Mouse (Mus musculus) neural tube, embryonic 15.5 days (tissue): Measurements from ENCODE around the gene Dock2. TPM values are rescaled to one million over a fixed set of nuclear protein-coding genes. Genes with fewer than 3 reads are reported as not detected.

Source experiments
- ATAC-seq: fragments of 200-750 bp; cut with Nextera tagmentation; 2 replicates; pipeline ENCODE4 v1.8.0; 2017; ENCODE audit warnings: mild to moderate bottlenecking, moderate TSS enrichment, moderate library complexity; ENCODE audit not compliant: low FRiP score
- H3K27ac ChIP-seq: fragments of 300-500 bp; sonication (generic); replicated peaks from 2 replicates; pipeline ENCODE4 v1.5.1; 2015; ENCODE audit warnings: mild to moderate bottlenecking, inconsistent platforms
- H3K27me3 ChIP-seq: fragments of 300-500 bp; sonication (generic); replicated peaks from 2 replicates; pipeline ENCODE4 v1.6.1; 2015; ENCODE audit warnings: inconsistent platforms
- H3K36me3 ChIP-seq: fragments of 300-500 bp; sonication (generic); 2 replicates; pipeline ENCODE4 v1.6.1; 2015; ENCODE audit warnings: inconsistent platforms
- H3K4me1 ChIP-seq: fragments of 300-500 bp; sonication (generic); 2 replicates; pipeline ENCODE4 v1.6.1; 2015; ENCODE audit warnings: inconsistent platforms
- H3K4me2 ChIP-seq: fragments of 300-500 bp; sonication (generic); 2 replicates; pipeline ENCODE4 v1.6.1; 2015; ENCODE audit warnings: inconsistent platforms, mild to moderate bottlenecking, moderate library complexity
- H3K4me3 ChIP-seq: fragments of 300-500 bp; sonication (generic); replicated peaks from 2 replicates; pipeline ENCODE4 v1.5.1; 2015; ENCODE audit warnings: mild to moderate bottlenecking, inconsistent platforms
- H3K9ac ChIP-seq: fragments of 300-500 bp; sonication (generic); replicated peaks from 2 replicates; pipeline ENCODE4 v1.6.1; 2015; ENCODE audit warnings: mild to moderate bottlenecking, inconsistent platforms
- H3K9me3 ChIP-seq: fragments of 300-500 bp; sonication (generic); replicated peaks from 2 replicates; pipeline ENCODE4 v1.6.1; 2016; ENCODE audit warnings: inconsistent platforms
- WGBS: fragments of 180-500 bp; shearing (Covaris S2); methylation state at CpG from one replicate; pipeline ENCODE4 v1.1.7; 2015; ENCODE audit warnings: mixed read lengths; 5-methylcytosine and 5-hydroxymethylcytosine counted together
- polyA plus RNA-seq: library from polyadenylated mRNA; unstranded; fragments of >200 nt; fragmentation: Nextera tagmentation; extraction: Ambion mirVana; gene quantifications from 2 replicates; pipeline ENCODE4 v1.2.1, GENCODE M21; 2015

Dock2 gene
- polyA plus RNA-seq, 1 experiment from 2014 or later = 1.0 TPM

DNA sequence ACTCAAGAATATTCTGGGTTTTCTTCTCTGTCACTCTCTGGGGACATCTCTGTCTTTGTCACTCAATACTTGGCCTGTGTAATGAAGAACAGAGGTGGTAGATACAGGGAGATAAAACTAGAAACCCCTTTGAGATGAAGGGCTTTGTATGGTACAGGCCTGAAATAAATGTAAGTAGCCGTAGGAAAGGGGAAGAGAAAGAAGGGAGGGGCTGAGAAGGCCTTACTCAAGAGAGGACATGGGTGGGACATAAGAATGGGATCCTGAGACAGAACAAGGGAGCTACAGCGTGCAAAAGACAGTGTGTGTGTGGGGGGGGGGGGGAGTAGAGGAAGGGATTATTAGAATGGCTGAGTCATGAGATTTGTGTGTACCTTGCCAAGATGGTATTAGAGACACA is 474.3 kb downstream of the Dock2 start:
- Histone ChIP-seq H3K36me3 (no peaks in the 10 kb centered on the region), H3K4me3 (no peak overlapping the region), H3K4me2 (no peak overlapping the region), H3K9ac (no peak overlapping the region), H3K27ac (no peak overlapping the region), H3K9me3 (no peaks in the 10 kb centered on the region), H3K27me3 (0 out of 2 replicates have a peak, but pooled peaks cover 3% of the 10 kb centered on the region), H3K4me1 (0 out of 2 replicates have a peak, but pooled peaks cover 3% of the 10 kb centered on the region)
- 83% methylated on average over 2 of the region's 2 CpGs for whole genome bisulfite sequencing
- no peak for ATAC-seq

DNA sequence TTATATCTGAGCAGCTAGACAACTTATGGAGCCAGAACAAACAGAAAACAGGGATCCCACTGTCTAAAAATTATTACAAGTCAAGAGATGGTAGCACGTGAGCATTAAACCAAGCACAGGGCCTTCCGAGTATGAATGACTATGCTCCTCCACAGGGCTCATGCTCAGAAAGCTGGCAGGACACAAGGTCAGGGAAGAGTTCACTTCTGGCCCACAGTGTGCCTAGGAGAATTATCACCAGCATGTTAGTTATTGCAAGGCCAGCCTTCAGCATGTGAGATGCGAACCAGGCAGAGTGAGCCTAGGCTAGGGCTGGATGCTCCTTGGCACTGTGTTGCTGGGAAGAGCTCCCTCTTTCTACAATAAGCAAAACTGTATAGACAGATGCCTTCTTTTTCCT is 475.0 kb downstream of the Dock2 start:
- H3K36me3 ChIP-seq = no peaks in the 10 kb centered on the region
- H3K4me1 ChIP-seq = 0 out of 2 replicates have a peak, but pooled peaks cover 3% of the 10 kb centered on the region
- 85% methylated on average over 3 of the region's 3 CpGs for WGBS
- H3K27me3 ChIP-seq = no peaks in the 10 kb centered on the region
- H3K9ac ChIP-seq = no peak overlapping the region
- ATAC-seq = no peak
- H3K27ac ChIP-seq = no peak overlapping the region
- H3K4me3 ChIP-seq = no peak overlapping the region
- H3K4me2 ChIP-seq = no peak overlapping the region
- no peaks in the 10 kb centered on the region for H3K9me3 ChIP-seq

DNA sequence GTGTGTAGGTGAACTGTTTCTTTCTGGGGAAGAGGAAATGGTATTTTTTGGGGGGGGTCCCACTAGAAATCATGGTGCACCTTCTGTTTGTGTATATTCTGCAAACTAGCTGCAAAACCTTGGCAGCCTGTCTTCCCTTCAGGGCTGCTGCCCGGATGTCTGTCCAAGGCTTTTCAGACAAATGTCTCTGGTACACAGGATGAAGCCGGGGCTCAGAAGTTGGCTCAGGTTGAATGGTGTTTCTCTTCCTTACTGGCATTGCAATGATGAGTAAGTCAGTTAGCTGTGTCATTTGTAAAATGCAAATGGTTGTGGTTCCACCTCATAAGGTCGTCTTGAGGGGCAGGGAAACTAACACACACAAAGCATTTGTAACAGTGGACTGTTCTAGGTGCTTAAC is 477.5 kb downstream of the Dock2 start:
- Histone ChIP-seq H3K4me2 (no peak overlapping the region), H3K27ac (no peak overlapping the region), H3K9ac (no peak overlapping the region), H3K9me3 (no peaks in the 10 kb centered on the region), H3K4me1 (no peaks in the 10 kb centered on the region), H3K4me3 (no peak overlapping the region), H3K27me3 (no peaks in the 10 kb centered on the region), H3K36me3 (no peaks in the 10 kb centered on the region)
- no peak for ATAC-seq
- WGBS = 83% methylated on average over 3 of the region's 3 CpGs

DNA sequence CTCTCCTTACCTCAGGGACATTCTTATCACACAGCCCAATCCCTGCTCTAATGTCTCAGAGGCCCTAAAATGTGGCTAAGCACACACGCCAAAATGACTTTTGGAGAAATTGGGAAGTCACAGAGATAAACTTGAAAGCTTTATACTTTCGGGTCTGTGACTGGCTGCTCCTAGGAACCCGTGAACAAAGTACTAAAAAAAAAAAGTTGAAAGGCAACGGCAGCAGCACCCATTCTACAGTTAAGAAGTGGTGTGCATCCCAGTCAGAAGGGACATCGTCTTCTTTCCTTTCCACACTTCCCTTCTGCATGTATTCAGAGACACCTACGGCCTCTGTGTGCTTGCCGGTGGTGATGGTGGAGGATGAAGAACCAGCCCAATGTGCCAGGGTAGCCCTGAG is 483.6 kb downstream of the Dock2 start:
- no peak for ATAC-seq
- no peak overlapping the region for H3K4me3 ChIP-seq

DNA sequence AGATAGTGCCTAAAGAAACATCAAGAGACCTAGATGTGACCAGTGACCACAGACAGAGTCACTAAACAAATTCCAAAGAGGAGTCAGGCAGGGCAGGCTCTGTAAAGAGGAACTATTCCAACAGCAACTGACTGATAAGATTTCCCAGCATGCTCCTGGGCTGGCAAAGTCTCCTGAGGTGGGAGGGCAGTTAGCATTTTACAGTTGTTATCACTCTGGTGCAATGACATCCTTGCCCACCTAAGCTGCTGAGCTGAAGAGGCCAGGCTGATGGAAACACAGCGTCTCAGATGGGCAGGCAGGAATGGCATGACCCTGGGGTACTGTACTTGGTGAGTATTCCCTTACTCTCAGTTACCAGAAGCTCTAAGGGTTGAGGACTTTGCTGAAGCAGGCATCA is 484.1 kb downstream of the Dock2 start:
- Histone ChIP-seq H3K4me3 (no peak overlapping the region), H3K9ac (no peak overlapping the region), H3K27ac (no peak overlapping the region), H3K4me1 (no peaks in the 10 kb centered on the region), H3K27me3 (no peaks in the 10 kb centered on the region), H3K9me3 (no peaks in the 10 kb centered on the region), H3K4me2 (no peak overlapping the region), H3K36me3 (no peaks in the 10 kb centered on the region)
- ATAC-seq = no peak
- 94% methylated on average over 1 of the region's 1 CpGs for WGBS

More for the DNA sequence above, 483.6 kb downstream of the Dock2 start:
- Histone ChIP-seq H3K4me2 (no peak overlapping the region), H3K36me3 (no peaks in the 10 kb centered on the region), H3K27ac (no peak overlapping the region), H3K27me3 (no peaks in the 10 kb centered on the region), H3K4me1 (no peaks in the 10 kb centered on the region), H3K9me3 (no peaks in the 10 kb centered on the region), H3K9ac (no peak overlapping the region)
- 92% methylated on average over 7 of the region's 7 CpGs for WGBS

DNA sequence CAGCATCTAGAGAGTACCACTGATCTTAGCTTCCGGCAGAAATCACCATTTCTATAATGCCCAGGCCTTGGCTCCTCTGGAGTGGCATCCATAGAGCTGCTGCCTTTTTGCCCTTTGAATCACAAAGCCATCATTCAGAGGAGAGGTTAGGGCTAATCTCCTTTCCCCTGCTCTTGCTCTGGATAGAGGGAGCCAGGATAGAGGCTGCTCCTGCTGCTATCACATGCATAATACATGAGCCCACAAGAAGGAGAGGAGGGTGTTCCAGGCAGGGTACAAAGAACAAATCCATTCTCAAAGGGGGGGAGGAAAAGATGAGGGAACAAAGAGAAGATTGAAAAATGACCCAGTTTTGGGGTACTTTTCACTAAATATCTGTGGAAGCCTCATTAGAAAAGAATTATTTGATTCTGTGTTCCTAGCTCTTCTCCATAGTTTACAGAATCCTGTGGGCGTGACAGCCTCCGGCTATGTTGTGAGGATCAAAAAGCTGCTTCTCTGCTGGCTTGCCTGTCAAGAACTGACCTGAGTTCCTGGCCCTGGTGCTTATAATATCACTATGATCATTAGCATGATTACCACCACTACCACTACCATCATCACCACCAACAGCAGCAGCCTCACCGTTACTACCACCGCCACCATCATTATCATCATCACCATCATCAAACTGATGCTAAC is 485.9 kb downstream of the Dock2 start:
- Histone ChIP-seq H3K9ac (no peak overlapping the region), H3K4me2 (no peak overlapping the region), H3K4me3 (no peak overlapping the region), H3K36me3 (no peaks in the 10 kb centered on the region), H3K4me1 (0 out of 2 replicates have a peak, but pooled peaks cover 4% of the 10 kb centered on the region), H3K27me3 (no peaks in the 10 kb centered on the region), H3K27ac (no peak overlapping the region), H3K9me3 (no peaks in the 10 kb centered on the region)
- no peak for ATAC-seq
- WGBS = 57% methylated on average over 5 of the region's 5 CpGs

DNA sequence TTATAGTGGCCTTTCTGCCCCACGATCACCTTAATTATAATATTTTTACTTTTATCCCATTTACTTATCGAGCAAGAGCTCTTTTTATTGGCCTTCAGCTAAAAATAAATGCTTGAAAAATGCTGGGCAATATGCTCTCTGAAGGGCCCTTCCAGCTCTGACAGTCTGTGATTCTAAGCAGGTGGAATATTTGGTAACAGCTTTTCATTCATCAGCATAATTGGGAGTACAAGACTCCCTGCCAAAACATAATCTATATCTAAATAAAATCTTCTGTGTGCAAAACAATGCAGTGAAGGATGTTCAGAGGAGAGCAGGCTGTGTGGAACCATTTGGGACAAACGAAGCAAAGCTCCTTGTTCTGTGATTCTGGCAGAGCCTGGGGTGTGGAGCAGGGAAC is 492.4 kb downstream of the Dock2 start:
- Histone ChIP-seq H3K4me2 (no peak overlapping the region), H3K9me3 (no peaks in the 10 kb centered on the region), H3K4me3 (no peak overlapping the region), H3K36me3 (no peaks in the 10 kb centered on the region), H3K27ac (no peak overlapping the region), H3K9ac (no peak overlapping the region), H3K27me3 (no peaks in the 10 kb centered on the region), H3K4me1 (peaks cover 15% of the 10 kb centered on the region; the same call in 1 of the 2 replicates)
- WGBS = 45% methylated on average over 3 of the region's 3 CpGs
- ATAC-seq = no peak

DNA sequence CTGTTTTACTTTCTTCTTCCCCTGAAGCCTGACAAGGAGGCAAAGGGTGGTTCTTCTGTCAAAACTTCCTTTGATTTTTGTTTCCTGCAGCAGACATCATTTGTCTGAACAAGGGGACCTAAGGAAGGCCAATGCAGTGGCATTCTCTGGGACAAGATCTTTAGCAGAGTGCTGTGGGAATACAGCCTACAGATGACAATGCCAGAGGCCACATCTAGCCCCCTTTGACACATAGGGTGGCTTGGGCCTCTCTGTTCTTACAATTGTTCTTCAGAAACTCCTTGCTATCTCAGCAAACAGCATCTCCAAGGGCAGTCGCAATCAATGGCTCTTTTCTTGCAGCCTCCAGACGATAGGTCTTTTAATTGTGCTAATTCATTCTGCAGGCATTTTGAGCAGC is 493.0 kb downstream of the Dock2 start:
- Histone ChIP-seq H3K27ac (no peak overlapping the region), H3K4me2 (no peak overlapping the region), H3K4me3 (no peak overlapping the region), H3K9me3 (no peaks in the 10 kb centered on the region), H3K36me3 (no peaks in the 10 kb centered on the region), H3K9ac (no peak overlapping the region), H3K4me1 (peaks cover 15% of the 10 kb centered on the region; the same call in 1 of the 2 replicates), H3K27me3 (0 out of 2 replicates have a peak, but pooled peaks cover 4% of the 10 kb centered on the region)
- no peak for ATAC-seq
- 20% methylated on average over 2 of the region's 2 CpGs for WGBS

DNA sequence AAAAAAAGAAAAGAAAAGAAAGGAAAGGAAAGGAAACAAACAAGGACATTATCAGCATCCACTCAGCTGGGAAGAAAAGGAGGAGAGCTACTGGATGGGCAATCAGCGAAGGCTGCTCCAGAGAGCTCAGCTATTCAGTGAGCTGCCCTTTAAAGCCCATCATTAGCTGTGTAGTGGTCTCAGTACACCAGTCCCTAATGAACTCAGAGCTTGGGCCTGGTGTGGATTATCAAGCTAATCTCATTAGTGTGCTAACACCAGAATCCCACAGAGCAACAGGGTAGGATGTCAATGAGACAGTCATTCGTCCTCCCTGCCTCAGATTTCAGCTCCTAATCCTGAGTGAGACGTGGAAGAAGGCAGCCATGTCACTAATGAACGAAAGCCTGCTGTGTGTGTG is 493.4 kb downstream of the Dock2 start:
- ATAC-seq = no peak
- Histone ChIP-seq H3K4me3 (no peak overlapping the region), H3K36me3 (no peaks in the 10 kb centered on the region), H3K4me1 (peaks cover 15% of the 10 kb centered on the region; the same call in 1 of the 2 replicates), H3K27me3 (0 out of 2 replicates have a peak, but pooled peaks cover 4% of the 10 kb centered on the region), H3K4me2 (no peak overlapping the region), H3K9me3 (no peaks in the 10 kb centered on the region), H3K9ac (no peak overlapping the region), H3K27ac (no peak overlapping the region)
- 57% methylated on average over 4 of the region's 4 CpGs for WGBS

DNA sequence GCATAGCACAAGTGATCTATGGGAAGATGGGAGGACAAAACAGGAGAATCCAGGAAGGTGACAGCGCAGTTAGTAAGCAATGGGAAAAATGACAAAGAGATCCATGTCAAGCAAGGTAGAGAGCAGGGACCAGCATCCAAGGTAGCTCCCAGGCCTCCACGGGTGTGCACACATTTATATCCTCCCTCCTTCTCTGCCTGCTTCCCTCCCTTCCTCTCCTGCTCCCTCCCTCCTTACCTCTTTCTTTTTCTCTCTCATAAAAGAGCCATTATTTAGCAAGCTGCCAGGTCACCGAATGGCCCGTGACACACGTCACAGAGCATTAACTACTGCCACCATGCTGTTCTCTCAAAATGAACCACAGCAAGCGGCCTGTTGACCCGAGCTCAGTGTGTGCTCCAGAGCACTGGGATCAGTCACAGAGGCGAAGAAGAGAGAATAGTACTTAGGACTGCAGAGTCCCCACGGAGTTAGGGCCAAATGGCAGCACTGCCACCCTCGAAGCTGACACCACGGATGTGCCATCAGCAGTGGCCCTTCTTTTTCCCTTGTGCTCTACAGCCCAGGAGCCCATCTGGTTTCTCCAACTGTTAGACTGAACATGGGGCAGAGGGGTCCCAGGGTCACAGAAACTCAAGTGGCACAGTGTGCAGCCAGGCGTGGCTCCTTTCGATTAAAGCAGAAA is 499.4 kb downstream of the Dock2 start:
- 20% methylated on average over 13 of the region's 13 CpGs for WGBS
- no peak overlapping the region for H3K9ac ChIP-seq
- peaks cover 11% of the 10 kb centered on the region for H3K27me3 ChIP-seq
- H3K4me1 ChIP-seq = peaks cover 6% of the 10 kb centered on the region; the same call in 1 of the 2 replicates
- no peak overlapping the region for H3K4me3 ChIP-seq
- no peak for ATAC-seq
- H3K27ac ChIP-seq = no peak overlapping the region
- H3K4me2 ChIP-seq = no peak overlapping the region
- no peaks in the 10 kb centered on the region for H3K36me3 ChIP-seq
- H3K9me3 ChIP-seq = no peaks in the 10 kb centered on the region

DNA sequence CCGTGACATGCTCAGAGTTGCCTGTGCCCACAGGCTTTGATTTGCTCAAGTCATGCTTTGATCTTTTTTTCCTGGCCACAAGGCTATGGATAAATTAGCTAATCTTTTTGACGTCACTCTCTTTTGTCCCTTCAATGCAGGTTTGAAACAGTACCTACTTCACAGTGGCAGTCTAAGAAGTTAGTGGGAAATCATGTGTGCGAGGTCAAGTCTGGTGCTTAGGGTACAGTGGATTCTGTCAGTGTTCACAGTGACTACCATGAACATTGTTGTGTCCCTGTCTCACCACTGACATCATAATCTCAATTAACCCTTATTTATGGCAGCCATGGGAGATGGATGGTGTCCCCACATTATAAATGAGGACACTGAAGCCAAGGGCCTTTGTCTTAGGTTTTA is 506.6 kb downstream of the Dock2 start:
- no peak; the same call in 1 of the 2 replicates for ATAC-seq
- Histone ChIP-seq H3K4me3 (no peak overlapping the region), H3K9ac (no peak overlapping the region), H3K27ac (peak overlapping the region; percentile 13; the same call in 1 of the 2 replicates), H3K9me3 (no peaks in the 10 kb centered on the region), H3K27me3 (peaks cover 3% of the 10 kb centered on the region; the same call in 1 of the 2 replicates), H3K4me1 (peaks cover 9% of the 10 kb centered on the region), H3K4me2 (peak overlapping the region; percentile 37), H3K36me3 (no peaks in the 10 kb centered on the region)
- 44% methylated on average over 3 of the region's 3 CpGs for WGBS
